Mouse (Mus musculus): ENCODE measurements around the gene Nhlrc1. TPM values are rescaled to one million over a fixed set of nuclear protein-coding genes. Genes with fewer than 3 reads are reported as not detected.

Nhlrc1 gene
- polyA plus RNA-seq, 1 experiment from 2014 or later, result 15.1 TPM

DNA sequence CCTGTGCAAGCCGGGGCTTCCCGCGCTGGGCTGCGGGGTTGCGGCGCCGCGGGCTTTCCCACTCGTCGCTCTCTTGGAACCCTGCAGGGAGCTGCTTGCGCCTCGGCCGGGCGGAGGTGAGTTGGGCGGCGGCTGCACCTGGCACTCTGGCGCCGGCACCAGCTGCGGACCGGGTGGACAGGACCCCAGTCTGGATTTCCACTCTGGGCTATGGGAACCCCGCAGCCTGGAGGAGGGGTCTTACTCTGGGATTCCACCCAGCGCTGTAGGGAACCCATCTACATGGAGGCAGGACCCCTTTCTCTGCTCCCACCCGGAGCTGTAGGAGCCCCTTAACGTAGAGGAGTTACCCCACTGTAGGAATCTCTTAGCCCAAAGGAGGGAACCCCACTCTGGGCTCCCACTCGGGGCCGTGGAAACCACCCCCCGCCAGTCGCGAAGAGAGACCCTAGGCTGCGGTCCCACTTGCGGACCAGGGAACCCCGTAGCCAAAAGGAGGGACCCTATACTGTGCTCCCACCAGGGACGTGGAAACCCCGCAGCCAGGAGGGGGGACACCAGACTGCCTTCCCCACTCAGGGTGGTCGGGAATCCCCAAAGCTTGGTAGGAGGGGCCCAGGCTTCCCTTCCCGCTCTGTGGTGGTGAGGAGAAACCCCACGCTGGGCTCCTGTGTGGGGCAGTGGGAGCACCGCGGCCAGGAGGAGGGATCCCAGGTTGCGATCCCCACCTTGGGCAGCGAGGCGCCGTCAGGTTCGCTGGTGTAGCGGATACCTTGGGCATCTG, 29.4 kb upstream of the Nhlrc1 start:
- no peaks in the 10 kb centered on the region for H3K36me3 ChIP-seq (ENCODE audit: control insufficient read depth, insufficient read depth, low read length)
- peak overlapping the region; percentile 84 for H3K4me3 ChIP-seq (ENCODE audit: low read depth, low read length)
- H3K27ac ChIP-seq (ENCODE audit: low read depth, low read length), result peak overlapping the region; percentile 81
- peak overlapping the region; percentile 99 for H3K4me2 ChIP-seq (ENCODE audit: low read depth, low read length)
- peaks cover 5% of the 10 kb centered on the region; the same call in 1 of the 2 replicates for H3K4me1 ChIP-seq (ENCODE audit: control insufficient read depth, insufficient read depth, low read length)
- H3K27me3 ChIP-seq (ENCODE audit: control insufficient read depth, insufficient read depth, low read length), result no peaks in the 10 kb centered on the region
- peak; percentile 16 for ATAC-seq (ENCODE audit: low read depth)
- H3K9ac ChIP-seq (replicated peaks; ENCODE audit: low read depth, low read length), result peak overlapping the region; percentile 78
- H3K9me3 ChIP-seq (ENCODE audit: control insufficient read depth, low read length), result no peaks in the 10 kb centered on the region
- 1% methylated on average over 41 of the region's 45 CpGs for WGBS

DNA sequence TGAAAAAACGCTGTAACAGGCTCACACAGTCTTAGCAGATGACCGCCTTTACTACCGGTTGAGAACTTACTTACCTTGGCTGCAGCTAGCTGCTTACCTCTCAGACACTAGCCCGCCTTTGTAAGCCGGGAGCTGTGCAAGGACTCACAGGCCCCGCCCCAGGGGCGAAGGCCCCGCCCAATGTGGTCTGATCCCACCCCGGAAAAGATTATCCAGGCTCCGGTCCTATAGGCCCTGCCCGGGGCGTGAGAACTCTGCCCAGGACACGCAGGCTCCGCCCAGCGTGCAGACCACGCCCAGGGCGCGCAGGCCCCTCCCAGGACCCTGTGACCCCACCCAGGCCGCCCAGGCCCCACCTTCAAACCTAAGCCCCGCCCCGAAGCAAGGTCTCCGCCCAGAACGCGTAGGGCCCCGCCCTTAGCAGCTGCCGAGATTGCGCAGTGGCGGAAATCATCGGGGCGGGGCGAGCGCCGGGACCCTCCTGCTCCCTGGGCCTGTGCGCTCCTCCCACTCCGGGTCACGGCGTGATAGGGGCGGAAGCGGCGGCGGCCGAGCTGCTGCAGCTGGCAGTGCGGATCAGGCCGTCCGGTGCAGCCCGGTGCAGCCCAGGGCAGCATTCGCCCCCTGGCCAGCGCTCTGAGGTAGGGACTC, 28.5 kb upstream of the Nhlrc1 start, which contains the start of gene Kdm1b:
Kdm1b (plus strand) TSS at position 470 of the 651 bp plus-strand sequence.
- peak within 1 kb of the TSS; percentile 99 for H3K4me2 ChIP-seq (ENCODE audit: low read depth, low read length)
- WGBS, result under 1% methylated on average over 42 of the region's 48 CpGs
- no peaks in the 10 kb centered on the region for H3K36me3 ChIP-seq (ENCODE audit: control insufficient read depth, insufficient read depth, low read length)
- H3K4me1 ChIP-seq (ENCODE audit: control insufficient read depth, insufficient read depth, low read length), result peaks cover 5% of the 10 kb centered on the region; the same call in 1 of the 2 replicates
- H3K27me3 ChIP-seq (ENCODE audit: control insufficient read depth, insufficient read depth, low read length), result no peaks in the 10 kb centered on the region
- H3K27ac ChIP-seq (ENCODE audit: low read depth, low read length), result peak within 1 kb of the TSS; percentile 81
- peak within 1 kb of the TSS; percentile 78 for H3K9ac ChIP-seq (replicated peaks; ENCODE audit: low read depth, low read length)
- ATAC-seq (ENCODE audit: low read depth), result peak; percentile 95
- no peaks in the 10 kb centered on the region for H3K9me3 ChIP-seq (ENCODE audit: control insufficient read depth, low read length)
- peak within 1 kb of the TSS; percentile 84 for H3K4me3 ChIP-seq (ENCODE audit: low read depth, low read length)

DNA sequence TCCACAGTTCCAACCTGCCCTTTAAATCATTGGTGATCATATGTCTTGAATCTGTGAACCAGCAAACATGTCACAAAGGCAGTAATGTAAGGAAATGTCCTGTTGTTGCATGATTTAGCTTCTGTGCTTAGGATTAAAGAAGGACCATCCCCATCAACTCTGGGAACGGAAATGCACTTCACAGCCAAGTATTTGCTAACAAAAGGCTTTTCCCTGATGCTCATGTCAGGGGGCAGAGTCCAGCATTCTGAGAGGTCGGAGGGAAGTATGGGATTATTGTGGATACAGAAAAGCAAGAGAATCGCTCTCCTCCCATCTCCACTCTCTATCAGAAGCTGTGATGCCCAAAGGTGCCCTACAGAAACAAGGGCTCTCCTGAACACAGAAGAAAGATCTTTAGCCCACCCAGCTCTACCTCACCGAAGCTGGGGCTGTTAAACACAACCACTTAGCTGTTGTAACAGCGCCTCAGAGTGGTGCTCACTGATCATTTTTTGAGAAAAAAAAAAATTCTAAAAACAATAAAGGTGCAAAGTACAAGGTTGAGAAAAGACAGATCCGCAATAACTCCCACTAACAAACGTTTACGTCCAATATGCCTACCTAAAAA, 27.5 kb upstream of the Nhlrc1 start:
- Histone ChIP-seq H3K9ac (replicated peaks; ENCODE audit: low read depth, low read length) (no peak overlapping the region), H3K4me2 (ENCODE audit: low read depth, low read length) (peak overlapping the region; percentile 99; the same call in 1 of the 2 replicates), H3K27me3 (ENCODE audit: control insufficient read depth, insufficient read depth, low read length) (no peaks in the 10 kb centered on the region), H3K4me3 (ENCODE audit: low read depth, low read length) (peak overlapping the region; percentile 4; the same call in 1 of the 2 replicates), H3K9me3 (ENCODE audit: control insufficient read depth, low read length) (no peaks in the 10 kb centered on the region), H3K4me1 (ENCODE audit: control insufficient read depth, insufficient read depth, low read length) (peaks cover 5% of the 10 kb centered on the region; the same call in 1 of the 2 replicates), H3K36me3 (ENCODE audit: control insufficient read depth, insufficient read depth, low read length) (no peaks in the 10 kb centered on the region), H3K27ac (ENCODE audit: low read depth, low read length) (peak overlapping the region; percentile 48; the same call in 1 of the 2 replicates)
- WGBS, result 56% methylated on average over 8 of the region's 8 CpGs
- no peak for ATAC-seq (ENCODE audit: low read depth)

DNA sequence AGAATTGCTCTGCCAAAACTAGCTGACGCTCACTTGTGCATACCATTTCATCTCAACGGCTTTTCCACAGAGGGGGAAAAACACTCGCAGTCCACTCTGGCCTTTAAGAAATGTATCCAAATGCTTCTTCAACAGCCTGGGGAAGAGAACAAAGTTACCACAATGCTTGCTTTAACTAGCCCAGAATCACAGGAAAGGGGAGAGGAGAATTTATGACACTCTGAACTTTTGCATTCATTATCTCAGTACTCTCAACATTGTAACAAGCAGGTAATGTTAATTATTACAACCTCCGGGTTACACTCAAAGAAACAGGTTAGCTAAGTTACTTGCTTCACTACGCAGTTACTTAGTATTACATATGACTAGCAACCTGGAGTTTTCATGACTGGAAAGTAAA, 25.4 kb upstream of the Nhlrc1 start:
- no peak for ATAC-seq (ENCODE audit: low read depth)
- H3K4me3 ChIP-seq (ENCODE audit: low read depth, low read length), result no peak overlapping the region
- no peak overlapping the region for H3K9ac ChIP-seq (replicated peaks; ENCODE audit: low read depth, low read length)
- no peak overlapping the region for H3K4me2 ChIP-seq (ENCODE audit: low read depth, low read length)
- H3K27me3 ChIP-seq (ENCODE audit: control insufficient read depth, insufficient read depth, low read length), result no peaks in the 10 kb centered on the region
- H3K27ac ChIP-seq (ENCODE audit: low read depth, low read length), result no peak overlapping the region
- H3K4me1 ChIP-seq (ENCODE audit: control insufficient read depth, insufficient read depth, low read length), result peaks cover 5% of the 10 kb centered on the region; the same call in 1 of the 2 replicates
- 86% methylated on average over 5 of the region's 5 CpGs for WGBS
- H3K9me3 ChIP-seq (ENCODE audit: control insufficient read depth, low read length), result no peaks in the 10 kb centered on the region
- no peaks in the 10 kb centered on the region for H3K36me3 ChIP-seq (ENCODE audit: control insufficient read depth, insufficient read depth, low read length)

DNA sequence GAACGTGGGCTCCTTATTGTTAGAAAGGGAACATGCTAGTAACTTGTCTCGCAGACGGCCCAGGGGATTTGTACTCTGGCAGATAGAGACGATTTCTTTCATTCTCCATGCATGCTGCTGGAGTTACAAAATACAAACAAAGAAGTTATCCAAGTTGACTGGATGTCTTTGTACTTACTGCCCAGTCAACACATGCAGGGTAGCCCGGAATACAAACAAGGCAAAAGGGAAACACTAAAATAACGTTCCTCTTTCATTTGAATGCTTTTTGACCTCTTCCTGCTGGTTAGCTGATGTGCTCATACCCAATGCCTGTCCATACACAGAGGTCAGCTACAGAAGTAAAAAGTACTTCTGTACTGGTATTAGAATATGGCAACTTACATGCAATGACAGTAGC, 23.3 kb upstream of the Nhlrc1 start:
- WGBS, result 81% methylated on average over 6 of the region's 6 CpGs
- Histone ChIP-seq H3K9me3 (ENCODE audit: control insufficient read depth, low read length) (no peaks in the 10 kb centered on the region), H3K4me2 (ENCODE audit: low read depth, low read length) (no peak overlapping the region), H3K27ac (ENCODE audit: low read depth, low read length) (no peak overlapping the region), H3K9ac (replicated peaks; ENCODE audit: low read depth, low read length) (no peak overlapping the region), H3K27me3 (ENCODE audit: control insufficient read depth, insufficient read depth, low read length) (no peaks in the 10 kb centered on the region), H3K4me1 (ENCODE audit: control insufficient read depth, insufficient read depth, low read length) (no peaks in the 10 kb centered on the region), H3K36me3 (ENCODE audit: control insufficient read depth, insufficient read depth, low read length) (no peaks in the 10 kb centered on the region), H3K4me3 (ENCODE audit: low read depth, low read length) (no peak overlapping the region)
- ATAC-seq (ENCODE audit: low read depth), result no peak

DNA sequence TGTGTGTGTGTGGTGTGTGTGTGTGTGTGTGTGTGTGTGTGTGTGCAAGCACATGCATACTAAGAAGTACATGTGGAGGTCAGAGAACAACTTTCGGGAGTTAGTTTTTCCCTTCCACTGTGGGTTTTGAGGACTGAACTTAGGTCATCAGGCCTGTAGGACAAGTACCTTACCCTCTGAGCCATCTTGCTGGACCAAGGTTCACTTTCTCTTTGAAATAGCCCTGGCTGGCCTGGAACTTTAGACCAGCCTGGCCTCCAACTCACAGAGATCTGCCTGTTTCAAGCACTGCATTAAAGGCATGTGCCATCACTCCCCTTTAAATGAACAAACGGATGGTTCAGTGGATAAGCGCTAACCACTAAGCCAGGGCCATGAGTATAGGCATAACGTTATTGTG, 19.0 kb upstream of the Nhlrc1 start:
- Histone ChIP-seq H3K4me1 (ENCODE audit: control insufficient read depth, insufficient read depth, low read length) (no peaks in the 10 kb centered on the region), H3K4me3 (ENCODE audit: low read depth, low read length) (no peak overlapping the region), H3K27me3 (ENCODE audit: control insufficient read depth, insufficient read depth, low read length) (no peaks in the 10 kb centered on the region), H3K36me3 (ENCODE audit: control insufficient read depth, insufficient read depth, low read length) (no peaks in the 10 kb centered on the region), H3K9ac (replicated peaks; ENCODE audit: low read depth, low read length) (no peak overlapping the region), H3K4me2 (ENCODE audit: low read depth, low read length) (no peak overlapping the region), H3K27ac (ENCODE audit: low read depth, low read length) (no peak overlapping the region), H3K9me3 (ENCODE audit: control insufficient read depth, low read length) (no peaks in the 10 kb centered on the region)
- 90% methylated on average over 4 of the region's 4 CpGs for WGBS
- ATAC-seq (ENCODE audit: low read depth), result no peak

DNA sequence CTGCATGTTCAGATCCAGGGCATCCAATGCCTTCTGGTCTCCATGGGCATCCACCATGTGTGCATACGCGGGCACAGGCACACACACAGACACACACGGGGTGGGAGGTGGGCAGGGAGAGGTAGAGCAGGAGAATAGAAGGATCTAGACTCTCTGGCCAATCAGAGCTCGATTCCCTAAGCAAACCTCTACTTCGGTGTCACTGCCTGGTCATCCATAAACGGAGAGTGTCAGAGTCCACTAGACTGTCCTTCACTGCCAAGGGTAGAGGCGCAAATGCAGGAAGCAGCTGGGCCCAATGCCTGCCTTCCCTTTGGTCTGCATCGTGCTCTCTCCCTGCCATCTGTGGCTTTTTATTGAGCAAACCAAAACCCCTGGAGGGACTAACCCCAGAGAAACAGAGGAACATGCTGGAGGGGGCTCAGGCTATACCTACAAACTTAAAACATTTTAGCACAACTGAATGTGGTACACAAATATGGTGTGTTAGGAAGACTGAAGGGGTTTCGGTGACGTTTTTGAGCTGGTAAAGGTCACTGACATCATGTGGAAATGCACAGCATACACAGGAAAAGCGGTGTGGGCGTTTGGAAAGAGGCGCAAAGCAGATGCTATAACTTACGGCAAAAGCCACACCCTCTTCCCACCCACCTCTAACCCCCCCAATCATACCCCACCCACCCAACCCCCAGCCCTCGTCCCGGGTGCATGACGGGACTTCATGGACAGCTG, 15.9 kb upstream of the Nhlrc1 start:
- no peaks in the 10 kb centered on the region for H3K9me3 ChIP-seq (ENCODE audit: control insufficient read depth, low read length)
- ATAC-seq (ENCODE audit: low read depth), result no peak
- no peaks in the 10 kb centered on the region for H3K27me3 ChIP-seq (ENCODE audit: control insufficient read depth, insufficient read depth, low read length)
- no peaks in the 10 kb centered on the region for H3K36me3 ChIP-seq (ENCODE audit: control insufficient read depth, insufficient read depth, low read length)
- H3K27ac ChIP-seq (ENCODE audit: low read depth, low read length), result no peak overlapping the region
- no peak overlapping the region for H3K4me2 ChIP-seq (ENCODE audit: low read depth, low read length)
- no peak overlapping the region for H3K4me3 ChIP-seq (ENCODE audit: low read depth, low read length)
- H3K9ac ChIP-seq (replicated peaks; ENCODE audit: low read depth, low read length), result no peak overlapping the region
- 87% methylated on average over 17 of the region's 17 CpGs for WGBS
- H3K4me1 ChIP-seq (ENCODE audit: control insufficient read depth, insufficient read depth, low read length), result no peaks in the 10 kb centered on the region

DNA sequence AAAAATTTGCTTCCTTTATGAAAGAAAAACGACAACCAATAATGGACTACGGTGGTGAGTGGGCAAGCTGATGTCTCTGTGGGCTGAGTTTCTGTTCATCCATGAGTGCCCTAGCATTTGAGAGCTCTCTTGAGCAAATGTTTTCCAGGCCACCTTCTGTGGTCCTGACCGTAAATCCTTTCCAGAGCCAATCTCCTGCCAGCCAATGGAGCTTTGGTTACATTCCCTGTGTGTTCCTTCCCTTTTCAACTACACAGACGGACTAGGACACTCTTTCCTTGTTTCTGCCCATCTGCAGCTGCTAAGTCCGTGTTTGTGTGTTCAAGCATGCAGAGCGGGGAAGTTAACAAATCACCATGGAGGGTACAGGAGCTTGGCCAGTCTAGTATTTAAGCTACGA, 6.1 kb upstream of the Nhlrc1 start:
- H3K27ac ChIP-seq (ENCODE audit: low read depth, low read length), result no peak overlapping the region
- H3K4me3 ChIP-seq (ENCODE audit: low read depth, low read length), result no peak overlapping the region
- no peak overlapping the region for H3K9ac ChIP-seq (replicated peaks; ENCODE audit: low read depth, low read length)
- H3K27me3 ChIP-seq (ENCODE audit: control insufficient read depth, insufficient read depth, low read length), result no peaks in the 10 kb centered on the region
- H3K4me1 ChIP-seq (ENCODE audit: control insufficient read depth, insufficient read depth, low read length), result no peaks in the 10 kb centered on the region
- 60% methylated on average over 7 of the region's 7 CpGs for WGBS
- H3K9me3 ChIP-seq (ENCODE audit: control insufficient read depth, low read length), result no peaks in the 10 kb centered on the region
- ATAC-seq (ENCODE audit: low read depth), result no peak
- no peak overlapping the region for H3K4me2 ChIP-seq (ENCODE audit: low read depth, low read length)
- H3K36me3 ChIP-seq (ENCODE audit: control insufficient read depth, insufficient read depth, low read length), result no peaks in the 10 kb centered on the region

Measured in neural tube, embryonic 14.5 days (tissue).